Mouse (Mus musculus) embryonic facial prominence, embryonic 15.5 days (tissue): ENCODE measurements at regions not wholly inside any gene's neighbourhood (a gene's known extent, or its start where the extent isn't known, plus 50 kb on each side); places are given as distances from the start of the nearest gene placed in this dataset.

Experiments
- ATAC-seq: fragments of 200-750 bp; cut with Nextera tagmentation; 2 replicates; pipeline ENCODE4 v1.8.0; 2017; ENCODE audit warnings: low read depth, moderate TSS enrichment; ENCODE audit not compliant: insufficient number of reproducible peaks, low FRiP score, low TSS enrichment
- H3K27ac ChIP-seq: fragments of 300-500 bp; sonication (generic); replicated peaks from 2 replicates; pipeline ENCODE4 v1.5.1; 2015; ENCODE audit warnings: mild to moderate bottlenecking, inconsistent platforms
- H3K27me3 ChIP-seq: fragments of 300-500 bp; sonication (generic); 2 replicates; pipeline ENCODE4 v1.6.1; 2015; ENCODE audit warnings: inconsistent platforms
- H3K36me3 ChIP-seq: fragments of 300-500 bp; sonication (generic); 2 replicates; pipeline ENCODE4 v1.6.1; 2015; ENCODE audit warnings: mild to moderate bottlenecking, inconsistent platforms
- H3K4me1 ChIP-seq: fragments of 300-500 bp; sonication (generic); 2 replicates; pipeline ENCODE4 v1.6.1; 2015; ENCODE audit warnings: inconsistent platforms
- H3K4me2 ChIP-seq: fragments of 300-500 bp; sonication (generic); replicated peaks from 2 replicates; pipeline ENCODE4 v1.6.1; 2015; ENCODE audit warnings: mild to moderate bottlenecking, inconsistent platforms
- H3K4me3 ChIP-seq: fragments of 300-500 bp; sonication (generic); replicated peaks from 2 replicates; pipeline ENCODE4 v1.5.1; 2015; ENCODE audit warnings: mild to moderate bottlenecking, inconsistent platforms
- H3K9ac ChIP-seq: fragments of 300-500 bp; sonication (generic); 2 replicates; pipeline ENCODE4 v1.6.1; 2015; ENCODE audit warnings: inconsistent platforms
- H3K9me3 ChIP-seq: fragments of 300-500 bp; sonication (generic); replicated peaks from 2 replicates; pipeline ENCODE4 v1.6.1; 2016; ENCODE audit warnings: inconsistent platforms
- WGBS: fragments of 180-500 bp; shearing (Covaris S2); methylation state at CpG from one replicate; pipeline ENCODE4 v1.1.7; 2015; 5-methylcytosine and 5-hydroxymethylcytosine counted together

- Histone ChIP-seq H3K4me3 (no peak overlapping the region), H3K27me3 (no peaks in the 10 kb centered on the region), H3K4me2 (no peak overlapping the region), H3K9ac (no peak overlapping the region), H3K4me1 (no peaks in the 10 kb centered on the region), H3K27ac (no peak overlapping the region), H3K9me3 (no peaks in the 10 kb centered on the region), H3K36me3 (no peaks in the 10 kb centered on the region)
- WGBS: 58% methylated on average over 6 of the region's 6 CpGs
- 0 out of 2 replicates have a peak, but pooled peaks have one; percentile 34 for ATAC-seq
Observed at GRCm38 (mm10) chr8:49631286-49631685, 787.5 kb upstream of the Tenm3 start.

GRCm38 (mm10) chr8:49627966-49628495 lies 784.3 kb upstream of the Tenm3 start:
- ATAC-seq: no peak
- H3K4me1 ChIP-seq: no peaks in the 10 kb centered on the region
- H3K36me3 ChIP-seq: no peaks in the 10 kb centered on the region
- WGBS: 39% methylated on average over 10 of the region's 10 CpGs
- H3K9ac ChIP-seq: no peak overlapping the region
- H3K9me3 ChIP-seq: no peaks in the 10 kb centered on the region
- H3K27ac ChIP-seq: no peak overlapping the region
- H3K4me2 ChIP-seq: no peak overlapping the region
- H3K27me3 ChIP-seq: no peaks in the 10 kb centered on the region
- H3K4me3 ChIP-seq: no peak overlapping the region

- WGBS: 72% methylated on average over 2 of the region's 2 CpGs
- no peaks in the 10 kb centered on the region for H3K4me1 ChIP-seq
- H3K4me3 ChIP-seq: no peak overlapping the region
- no peak overlapping the region for H3K4me2 ChIP-seq
- no peak overlapping the region for H3K27ac ChIP-seq
- no peak for ATAC-seq
- no peaks in the 10 kb centered on the region for H3K36me3 ChIP-seq
- no peaks in the 10 kb centered on the region for H3K9me3 ChIP-seq
- H3K9ac ChIP-seq: no peak overlapping the region
- H3K27me3 ChIP-seq: no peaks in the 10 kb centered on the region
Observed at GRCm38 (mm10) chr8:49595501-49595900, 751.8 kb upstream of the Tenm3 start.

- Histone ChIP-seq H3K9ac (no peak overlapping the region), H3K27me3 (no peaks in the 10 kb centered on the region), H3K27ac (no peak overlapping the region), H3K4me1 (no peaks in the 10 kb centered on the region), H3K36me3 (no peaks in the 10 kb centered on the region), H3K9me3 (no peaks in the 10 kb centered on the region), H3K4me2 (no peak overlapping the region), H3K4me3 (no peak overlapping the region)
- ATAC-seq: no peak
- 36% methylated on average over 3 of the region's 3 CpGs for whole genome bisulfite sequencing
Observed at GRCm38 (mm10) chr8:49567423-49567822, 723.7 kb upstream of the Tenm3 start.

- ATAC-seq: no peak
- no peak overlapping the region for H3K9ac ChIP-seq
- H3K4me2 ChIP-seq: no peak overlapping the region
- H3K27ac ChIP-seq: no peak overlapping the region
- no peaks in the 10 kb centered on the region for H3K4me1 ChIP-seq
- WGBS: 88% methylated on average over 5 of the region's 5 CpGs
- no peaks in the 10 kb centered on the region for H3K36me3 ChIP-seq
- no peak overlapping the region for H3K4me3 ChIP-seq
- no peaks in the 10 kb centered on the region for H3K9me3 ChIP-seq
- no peaks in the 10 kb centered on the region for H3K27me3 ChIP-seq
Observed at GRCm38 (mm10) chr8:49563499-49564279, 719.9 kb upstream of the Tenm3 start.

- H3K36me3 ChIP-seq: no peaks in the 10 kb centered on the region
- H3K4me2 ChIP-seq: no peak overlapping the region
- 68% methylated on average over 4 of the region's 4 CpGs for WGBS
- H3K27me3 ChIP-seq: no peaks in the 10 kb centered on the region
- H3K27ac ChIP-seq: no peak overlapping the region
- H3K4me1 ChIP-seq: no peaks in the 10 kb centered on the region
- ATAC-seq: no peak
- no peaks in the 10 kb centered on the region for H3K9me3 ChIP-seq
- no peak overlapping the region for H3K9ac ChIP-seq
- no peak overlapping the region for H3K4me3 ChIP-seq
Observed at GRCm38 (mm10) chr8:49562976-49563375, 719.2 kb upstream of the Tenm3 start.

GRCm38 (mm10) chr8:49555724-49556457 lies 712.1 kb upstream of the Tenm3 start:
- ATAC-seq: no peak
- Histone ChIP-seq H3K4me3 (no peak overlapping the region), H3K9ac (no peak overlapping the region), H3K27ac (no peak overlapping the region), H3K27me3 (no peaks in the 10 kb centered on the region), H3K4me2 (no peak overlapping the region), H3K4me1 (no peaks in the 10 kb centered on the region), H3K9me3 (no peaks in the 10 kb centered on the region), H3K36me3 (no peaks in the 10 kb centered on the region)
- 41% methylated on average over 7 of the region's 7 CpGs for WGBS

GRCm38 (mm10) chr8:49553175-49553574 lies 709.4 kb upstream of the Tenm3 start:
- Histone ChIP-seq H3K9ac (no peak overlapping the region), H3K4me3 (no peak overlapping the region), H3K27ac (no peak overlapping the region), H3K4me1 (no peaks in the 10 kb centered on the region), H3K36me3 (no peaks in the 10 kb centered on the region), H3K27me3 (no peaks in the 10 kb centered on the region), H3K9me3 (no peaks in the 10 kb centered on the region), H3K4me2 (no peak overlapping the region)
- 66% methylated on average over 3 of the region's 3 CpGs for WGBS
- no peak for ATAC-seq

- 86% methylated on average over 4 of the region's 4 CpGs for WGBS
- no peak overlapping the region for H3K27ac ChIP-seq
- no peaks in the 10 kb centered on the region for H3K9me3 ChIP-seq
- no peak overlapping the region for H3K4me2 ChIP-seq
- no peak overlapping the region for H3K4me3 ChIP-seq
- H3K27me3 ChIP-seq: no peaks in the 10 kb centered on the region
- no peak overlapping the region for H3K9ac ChIP-seq
- no peak for ATAC-seq
- H3K4me1 ChIP-seq: no peaks in the 10 kb centered on the region
- H3K36me3 ChIP-seq: no peaks in the 10 kb centered on the region
Observed at GRCm38 (mm10) chr8:49543321-49543720, 699.6 kb upstream of the Tenm3 start.

GRCm38 (mm10) chr8:49541337-49541736 lies 697.6 kb upstream of the Tenm3 start:
- no peak overlapping the region for H3K4me3 ChIP-seq
- H3K36me3 ChIP-seq: no peaks in the 10 kb centered on the region
- no peak overlapping the region for H3K9ac ChIP-seq
- H3K27me3 ChIP-seq: no peaks in the 10 kb centered on the region
- no peaks in the 10 kb centered on the region for H3K9me3 ChIP-seq
- no peak overlapping the region for H3K4me2 ChIP-seq
- 59% methylated on average over 5 of the region's 5 CpGs for WGBS
- H3K4me1 ChIP-seq: no peaks in the 10 kb centered on the region
- H3K27ac ChIP-seq: no peak overlapping the region
- ATAC-seq: no peak

- Histone ChIP-seq H3K4me1 (no peaks in the 10 kb centered on the region), H3K9me3 (no peaks in the 10 kb centered on the region), H3K27ac (no peak overlapping the region), H3K27me3 (no peaks in the 10 kb centered on the region), H3K36me3 (no peaks in the 10 kb centered on the region), H3K4me2 (no peak overlapping the region), H3K4me3 (no peak overlapping the region), H3K9ac (no peak overlapping the region)
- ATAC-seq: no peak
- 59% methylated on average over 5 of the region's 5 CpGs for WGBS
Observed at GRCm38 (mm10) chr8:49533412-49534351, 689.9 kb upstream of the Tenm3 start.
